Comparison of ENCODE assay signal across 21 mouse cellular contexts in the genomic region with DNA sequence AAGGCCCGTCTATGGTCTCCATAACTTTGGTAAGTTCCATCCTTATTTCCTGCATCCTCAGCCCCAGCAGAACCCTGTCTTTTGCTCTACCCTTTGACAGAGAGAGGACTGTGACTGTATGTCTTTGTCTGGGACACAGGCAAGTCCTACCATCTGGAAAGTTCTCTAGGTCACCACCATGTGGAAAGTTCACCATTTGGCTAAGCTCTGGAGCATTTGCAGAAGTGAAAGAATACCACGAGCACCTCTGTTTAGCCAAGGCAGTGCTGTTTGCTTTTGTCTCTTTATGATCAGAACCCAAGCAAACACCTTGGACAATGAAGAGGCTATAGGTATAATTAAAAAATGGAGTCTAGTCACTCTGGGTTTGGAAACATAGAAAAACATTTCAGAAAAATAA. TPM values are rescaled to one million over a fixed set of nuclear protein-coding genes. Genes with fewer than 3 reads are reported as not detected.
A peak's percentile ranks its signal among the peaks of the same experiment; 100 is the strongest.
DNase-seq lines count a peak whose midpoint lies in the region; ATAC-seq lines count a peak whose summit lies in the region.
"Had no signal": no experiment of that assay in that cellular context is flagged by ENCODE, and none has a peak within 500 bp of the region (broad histone marks: within the 10 kb centered on the region; RNA-seq: fewer than 3 reads in every experiment).

No protein-coding gene starts in this region.

- peak; percentile 64 for ATAC-seq in granulocyte monocyte progenitor cell, adult 5-6 weeks (replicated peaks; ENCODE audit: poor library complexity, severe bottlenecking)
- 0 out of 2 replicates have a peak, but pooled peaks have one; percentile 23 for ATAC-seq in monocyte, adult 5-6 weeks (replicated peaks; ENCODE audit: insufficient number of reproducible peaks, low FRiP score, low TSS enrichment, poor library complexity, severe bottlenecking)
- ATAC-seq: forebrain, embryonic 15.5 days; hindbrain, embryonic 16.5 days had no signal

- DNase-seq in B cell, adult 2 months = peak; percentile 31 to 36
- DNase-seq in kidney, postnatal 36 days = no peak
- no peak for DNase-seq in layer of hippocampus, adult 9-11 months
- DNase-seq in adrenal gland, adult 8-10 months = no peak
- DNase-seq: adrenal gland, adult 2 months; adrenal gland, postnatal 25 days; cerebellum, adult 11-12 months; cerebellum, adult 8-10 months; cerebellum, postnatal 10 days; cerebellum, postnatal 36 days; embryo, embryonic 11 days; gastrocnemius, postnatal 10 days; gastrocnemius, postnatal 36 days; heart, adult 18-20 months; heart, postnatal 10 days; heart, postnatal 36 days had no signal

RNA-seq across cellular contexts. Expression of a gene that starts 10.5 kb away (rescaled TPM):
- 29.2 and 45.0 TPM in 2 replicates for total RNA-seq in granulocyte monocyte progenitor cell, adult 5-6 weeks (2014; fragmentation: Nextera tagmentation)
- total RNA-seq in granulocyte monocyte progenitor cell, adult 5-6 weeks (2017) = 22.2 and 22.4 TPM in 2 replicates
- 39.0 to 51.7 TPM (median 50.2 TPM) in 3 replicates for total RNA-seq in monocyte, adult 5-6 weeks (2017)
- total RNA-seq in adrenal gland, adult 8-10 months (2022) = 1 to 10 TPM in 3 of 4 experiments, under 1 TPM in 1; 0.24 to 1.7 (median 1.2) TPM

RNA-seq across cellular contexts. Expression of a gene that starts 37.2 kb away (rescaled TPM):
- 75.6 and 98.5 TPM in 2 replicates for total RNA-seq in granulocyte monocyte progenitor cell, adult 5-6 weeks (2014; fragmentation: Nextera tagmentation)
- 35.9 and 49.0 TPM in 2 replicates for total RNA-seq in granulocyte monocyte progenitor cell, adult 5-6 weeks (2017)
- total RNA-seq in monocyte, adult 5-6 weeks (2017) = 10.7 to 20.3 TPM (median 12.9 TPM) in 3 replicates
- total RNA-seq in adrenal gland, adult 8-10 months (2022) = 10 to 100 TPM; 64.5 to 75.9 (median 73.4) TPM

RNA-seq across cellular contexts. Expression of a gene that starts 37.9 kb away (rescaled TPM):
- total RNA-seq in granulocyte monocyte progenitor cell, adult 5-6 weeks (2014; fragmentation: Nextera tagmentation) = 389 and 444 TPM in 2 replicates
- total RNA-seq in granulocyte monocyte progenitor cell, adult 5-6 weeks (2017) = 507 and 649 TPM in 2 replicates
- total RNA-seq in monocyte, adult 5-6 weeks (2017) = 316 to 456 TPM (median 356 TPM) in 3 replicates
- total RNA-seq in adrenal gland, adult 8-10 months (2022) = 100 to 1,000 TPM; 224 to 294 (median 271) TPM

RNA-seq across cellular contexts. Expression of a gene that starts 51.3 kb away (rescaled TPM):
- total RNA-seq in granulocyte monocyte progenitor cell, adult 5-6 weeks (2014; fragmentation: Nextera tagmentation) = 0.28 TPM in 1 of 2 replicates, not detected in the other
- total RNA-seq in granulocyte monocyte progenitor cell, adult 5-6 weeks (2017) = not detected in 2 replicates
- 0.39 to 3.4 TPM (median 2.0 TPM) in 3 replicates for total RNA-seq in monocyte, adult 5-6 weeks (2017)
- not detected for total RNA-seq in adrenal gland, adult 8-10 months (2022)
- total RNA-seq: adrenal gland, adult 2 months; adrenal gland, postnatal 25 days; gastrocnemius, adult 18-20 months; gastrocnemius, postnatal 36 days; heart, postnatal 10 days had no signal

RNA-seq across cellular contexts. Expression of a gene that starts 51.3 kb away (rescaled TPM):
- total RNA-seq in granulocyte monocyte progenitor cell, adult 5-6 weeks (2014; fragmentation: Nextera tagmentation) = 1.4 and 1.5 TPM in 2 replicates
- total RNA-seq in granulocyte monocyte progenitor cell, adult 5-6 weeks (2017) = 0.26 and 1.9 TPM in 2 replicates
- 5.1 to 7.1 TPM in 2 of 3 replicates, not detected in the other for total RNA-seq in monocyte, adult 5-6 weeks (2017)
- under 1 TPM in 2 of 4 experiments, not detected in 2; 0.27 to 0.46 TPM for total RNA-seq in adrenal gland, adult 8-10 months (2022)
- total RNA-seq: adrenal gland, postnatal 25 days; gastrocnemius, adult 18-20 months; gastrocnemius, postnatal 36 days; heart, adult 18-20 months had no signal

Comparison
In these comparisons a context has a peak if more than half of its experiments do, and no peak if none do; other contexts are left out.
1. DNase-seq: peak in B cell, adult 2 months (2 of 2); none in kidney, postnatal 36 days (0 of 2), layer of hippocampus, adult 9-11 months (single experiment) and adrenal gland, adult 8-10 months (single experiment).
2. RNA of a gene that starts 10.5 kb away (total RNA-seq): 39.0 to 51.7 TPM in monocyte, adult 5-6 weeks and 22.2 to 45.0 TPM in granulocyte monocyte progenitor cell, adult 5-6 weeks; 0.24 to 1.7 TPM in adrenal gland, adult 8-10 months; every median in the first group is over 4 times any median in the second.